Mouse (Mus musculus) stomach, postnatal 0 days (tissue): ENCODE data around the gene Gm13285.
"Not testable (repeated sequence)": the region's sequence is repeated elsewhere in the genome, so short reads cannot be mapped to it uniquely, and the experiment has no call there.

ENCODE experiments used
- CTCF ChIP-seq: IDR thresholded peaks from 2 replicates; pipeline ENCODE4 v1.5.1; 2016; ENCODE audit warnings: antibody characterized with exemption, low read depth, mild to moderate bottlenecking, moderate library complexity
- EP300 ChIP-seq: optimal IDR thresholded peaks from 2 replicates; pipeline ENCODE3; 2016; ENCODE audit warnings: antibody characterized with exemption

DNA sequence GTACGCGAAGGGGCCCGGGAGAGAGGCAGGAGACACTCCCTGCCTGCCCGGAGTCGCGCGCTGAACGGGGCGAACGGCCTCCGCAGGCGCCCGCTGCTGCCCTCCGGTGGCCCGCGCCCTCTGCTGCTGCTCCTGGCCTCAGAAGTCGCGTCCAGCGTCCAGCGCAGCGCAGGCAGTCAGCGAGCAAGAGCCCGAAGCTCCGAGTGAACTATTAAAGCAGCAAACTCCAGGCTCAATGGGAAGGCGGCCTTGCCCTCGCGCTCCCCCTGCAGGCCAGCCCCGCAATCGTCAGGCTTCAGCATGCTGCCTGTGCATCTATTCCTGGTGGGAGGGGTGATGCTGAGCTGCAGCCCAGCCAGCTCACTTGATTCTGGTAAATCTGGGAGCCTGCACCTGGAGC lies 3.5 kb downstream of the Gm13285 start, which contains the start of gene Gm13287:
- TF ChIP-seq CTCF, EP300: not testable (repeated sequence)
